Mouse (Mus musculus) hindbrain, postnatal 0 days (tissue): ENCODE results near the gene Nav3. TPM values are rescaled to one million over a fixed set of nuclear protein-coding genes. Genes with fewer than 3 reads are reported as not detected.
A peak's percentile ranks its signal among the peaks of the same experiment; 100 is the strongest.

Source experiments
- ATAC-seq: fragments of 200-750 bp; cut with Nextera tagmentation; 2 replicates; pipeline ENCODE4 v1.8.0; 2017; ENCODE audit warnings: mild to moderate bottlenecking, moderate TSS enrichment, moderate library complexity
- DNase-seq: peaks from one replicate; pipeline ENCODE4 v3.0.0-alpha.2; 2015; ENCODE audit warnings: low spot score
- H3K27ac ChIP-seq: fragments of 300-500 bp; sonication (generic); 2 replicates; pipeline ENCODE4 v1.5.1; 2014; ENCODE audit warnings: mild to moderate bottlenecking
- H3K27me3 ChIP-seq: fragments of 300-500 bp; sonication (generic); 2 replicates; pipeline ENCODE4 v1.6.1; 2014; ENCODE audit warnings: low read length, mixed read lengths; ENCODE audit not compliant: insufficient read depth
- H3K36me3 ChIP-seq: fragments of 300-500 bp; sonication (generic); 2 replicates; pipeline ENCODE4 v1.6.1; 2014; ENCODE audit warnings: low read length, mixed read lengths; ENCODE audit not compliant: insufficient read depth
- H3K4me1 ChIP-seq: fragments of 300-500 bp; sonication (generic); 2 replicates; pipeline ENCODE4 v1.6.1; 2014; ENCODE audit warnings: antibody characterized with exemption, low read length, mixed read lengths; ENCODE audit not compliant: insufficient read depth
- H3K4me2 ChIP-seq: fragments of 300-500 bp; sonication (generic); 2 replicates; pipeline ENCODE4 v1.6.1; 2014; ENCODE audit warnings: low read depth, mild to moderate bottlenecking, low read length, moderate library complexity, mixed read lengths
- H3K4me3 ChIP-seq: fragments of 300-500 bp; sonication (generic); 2 replicates; pipeline ENCODE4 v1.5.1; 2014; ENCODE audit warnings: low read length
- H3K9ac ChIP-seq: fragments of 300-500 bp; sonication (generic); replicated peaks from 2 replicates; pipeline ENCODE4 v1.6.1; 2014; ENCODE audit warnings: mild to moderate bottlenecking, low read length, moderate library complexity, mixed read lengths
- H3K9me3 ChIP-seq: fragments of 300-500 bp; sonication (generic); 2 replicates; pipeline ENCODE4 v1.6.1; 2016; ENCODE audit warnings: low read length, mixed read lengths
- CTCF ChIP-seq: IDR thresholded peaks from 2 replicates; pipeline ENCODE4 v1.5.1; 2016; ENCODE audit warnings: antibody characterized with exemption, control low read depth, low read depth
- whole genome bisulfite sequencing: fragments of 180-500 bp; shearing (Covaris S2); extraction: QIAGEN DNeasy Blood & Tissue Kit; methylation state at CpG from one replicate; pipeline ENCODE4 v1.1.7; 2014; 5-methylcytosine and 5-hydroxymethylcytosine counted together
- polyA plus RNA-seq: library from polyadenylated mRNA; unstranded; fragments of >200 nt; fragmentation: Nextera tagmentation; extraction: Ambion mirVana; gene quantifications from 2 replicates; pipeline ENCODE4 v1.2.1, GENCODE M21; 2015
- total RNA-seq: library from RNA; depleted of rRNA; stranded (reverse); fragments of >200 nt; gene quantifications from 2 replicates; pipeline ENCODE4 v1.2.3, GENCODE M21; 2014

Nav3 gene
- total and polyA plus RNA-seq, 2 experiments from 2014 or later = 18.2 to 98.1 TPM

DNA sequence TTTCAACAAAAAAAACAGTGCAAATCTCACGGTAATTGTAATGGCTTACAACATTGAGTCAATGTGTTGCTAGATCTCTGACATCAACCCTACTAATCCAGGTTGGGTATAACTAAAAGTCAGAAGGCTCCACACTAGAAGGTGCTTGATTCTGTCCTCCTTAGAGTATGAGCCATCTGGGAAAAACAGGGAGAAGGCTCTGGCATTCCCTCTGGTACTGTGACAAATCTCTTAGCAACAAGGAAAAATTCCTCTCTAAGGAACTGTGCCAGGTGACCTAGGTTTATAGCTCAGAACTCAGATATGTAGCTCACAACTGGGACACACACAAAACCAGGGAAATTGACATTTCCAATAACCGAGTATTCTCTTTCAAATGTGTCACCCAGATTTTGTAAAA is 597.4 kb downstream of the Nav3 start:
- Histone ChIP-seq H3K9ac (no peak overlapping the region), H3K27me3 (no peaks in the 10 kb centered on the region), H3K4me3 (no peak overlapping the region), H3K9me3 (no peaks in the 10 kb centered on the region), H3K27ac (no peak overlapping the region), H3K36me3 (no peaks in the 10 kb centered on the region), H3K4me1 (no peaks in the 10 kb centered on the region), H3K4me2 (no peak overlapping the region)
- ATAC-seq (no peak), DNase-seq (no peak)
- WGBS = 80% methylated on average over 2 of the region's 2 CpGs
- no peak for TF ChIP-seq CTCF

DNA sequence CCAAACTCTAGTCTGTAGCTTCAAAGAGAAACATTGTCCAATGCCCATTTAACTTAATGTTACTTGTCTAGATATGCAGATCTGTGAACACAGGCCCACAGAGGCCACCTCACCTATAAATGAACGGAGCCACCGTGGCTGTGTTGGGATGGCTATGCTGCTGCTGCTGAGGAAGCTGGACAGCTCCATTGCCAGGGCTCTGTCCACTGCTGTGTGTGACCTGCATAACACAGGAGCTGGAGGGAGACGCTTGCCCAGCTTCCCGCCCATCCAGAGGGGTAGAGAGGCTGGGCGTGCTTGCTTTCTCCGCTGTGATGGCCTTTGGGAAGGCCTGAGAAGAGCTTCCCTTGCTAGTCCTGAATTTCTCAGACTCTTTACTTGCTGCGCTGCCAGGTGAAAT is 603.6 kb downstream of the Nav3 start:
- DNase-seq = no peak
- no peaks in the 10 kb centered on the region for H3K4me1 ChIP-seq
- H3K27me3 ChIP-seq = no peaks in the 10 kb centered on the region
- no peak overlapping the region for H3K27ac ChIP-seq
- no peak for TF ChIP-seq CTCF
- WGBS = 52% methylated on average over 7 of the region's 7 CpGs
- no peak overlapping the region for H3K9ac ChIP-seq
- H3K9me3 ChIP-seq = no peaks in the 10 kb centered on the region
- no peak overlapping the region for H3K4me3 ChIP-seq
- H3K36me3 ChIP-seq = no peaks in the 10 kb centered on the region
- no peak overlapping the region for H3K4me2 ChIP-seq
- peak; percentile 58; the same call in 1 of the 2 replicates for ATAC-seq

DNA sequence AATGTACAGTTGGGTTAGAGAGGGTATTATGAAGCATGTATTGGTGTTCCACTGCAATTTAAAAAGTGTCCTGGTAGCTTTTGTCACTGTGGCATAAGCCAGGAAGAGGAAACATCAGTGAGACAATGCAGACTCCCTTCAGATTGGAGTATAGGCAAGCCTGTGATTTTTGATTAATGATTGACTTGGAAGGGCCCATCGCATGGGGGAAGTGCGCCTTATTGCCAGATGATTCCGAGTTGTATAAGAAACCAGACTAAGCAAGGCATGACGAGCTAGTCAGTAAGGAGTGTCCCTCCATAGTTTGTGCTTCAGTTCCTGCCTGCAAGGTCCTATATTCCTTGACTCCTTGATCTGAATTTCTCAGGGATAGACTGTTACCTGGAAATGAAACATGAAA is 608.4 kb downstream of the Nav3 start:
- H3K4me3 ChIP-seq = no peak overlapping the region
- 79% methylated on average over 4 of the region's 4 CpGs for WGBS
- TF ChIP-seq CTCF = no peak
- H3K27me3 ChIP-seq = no peaks in the 10 kb centered on the region
- no peak overlapping the region for H3K4me2 ChIP-seq
- H3K27ac ChIP-seq = no peak overlapping the region
- H3K4me1 ChIP-seq = 0 out of 2 replicates have a peak, but pooled peaks cover 4% of the 10 kb centered on the region
- no peak for DNase-seq
- no peak overlapping the region for H3K9ac ChIP-seq
- H3K9me3 ChIP-seq = no peaks in the 10 kb centered on the region
- no peaks in the 10 kb centered on the region for H3K36me3 ChIP-seq
- no peak for ATAC-seq

GRCm38 (mm10) chr10:109843661-109844060 is 612.3 kb downstream of the Nav3 start:
- H3K4me3 ChIP-seq = no peak overlapping the region
- no peaks in the 10 kb centered on the region for H3K36me3 ChIP-seq
- no peak overlapping the region for H3K9ac ChIP-seq
- H3K4me2 ChIP-seq = no peak overlapping the region
- no peaks in the 10 kb centered on the region for H3K27me3 ChIP-seq
- H3K4me1 ChIP-seq = 0 out of 2 replicates have a peak, but pooled peaks cover 6% of the 10 kb centered on the region
- DNase-seq = peak; percentile 43
- no peak for TF ChIP-seq CTCF
- ATAC-seq = no peak
- no peak overlapping the region for H3K27ac ChIP-seq
- no peaks in the 10 kb centered on the region for H3K9me3 ChIP-seq
- 57% methylated on average over 4 of the region's 4 CpGs for WGBS

DNA sequence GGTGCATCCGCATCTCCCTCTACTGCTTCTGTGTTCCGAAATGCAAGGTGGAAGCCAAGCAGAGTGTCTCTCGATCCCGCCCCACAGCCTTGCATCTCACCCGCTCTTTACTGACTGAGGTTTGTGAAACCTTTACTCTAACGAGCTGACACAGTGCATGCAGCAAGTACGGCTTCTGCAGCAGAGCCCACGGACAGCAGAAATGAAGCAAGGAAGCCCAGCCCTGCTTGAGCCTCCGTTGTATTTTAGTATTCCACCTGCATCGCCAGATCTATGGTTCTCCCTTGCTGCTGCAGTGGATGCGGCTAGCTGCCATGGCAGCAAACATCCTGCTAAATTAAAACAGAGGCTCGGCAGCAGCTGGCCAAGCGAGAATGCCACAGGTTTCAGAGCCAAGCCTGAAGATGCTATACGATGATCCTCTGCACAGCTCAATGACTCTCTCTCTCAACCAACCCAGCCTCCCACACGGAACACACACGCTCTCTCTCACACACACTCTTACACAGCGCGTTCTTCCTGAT is 623.2 kb downstream of the Nav3 start:
- no peak for TF ChIP-seq CTCF
- Histone ChIP-seq H3K4me3 (peak overlapping the region; percentile 43), H3K36me3 (no peaks in the 10 kb centered on the region), H3K9me3 (no peaks in the 10 kb centered on the region), H3K27me3 (no peaks in the 10 kb centered on the region), H3K9ac (peak overlapping the region; percentile 53), H3K27ac (peak overlapping the region; percentile 80), H3K4me2 (peak overlapping the region; percentile 62), H3K4me1 (no peaks in the 10 kb centered on the region; the same call in 1 of the 2 replicates)
- ATAC-seq (peak; percentile 92), DNase-seq (peak; percentile 78)
- WGBS = 7% methylated on average over 18 of the region's 18 CpGs

DNA sequence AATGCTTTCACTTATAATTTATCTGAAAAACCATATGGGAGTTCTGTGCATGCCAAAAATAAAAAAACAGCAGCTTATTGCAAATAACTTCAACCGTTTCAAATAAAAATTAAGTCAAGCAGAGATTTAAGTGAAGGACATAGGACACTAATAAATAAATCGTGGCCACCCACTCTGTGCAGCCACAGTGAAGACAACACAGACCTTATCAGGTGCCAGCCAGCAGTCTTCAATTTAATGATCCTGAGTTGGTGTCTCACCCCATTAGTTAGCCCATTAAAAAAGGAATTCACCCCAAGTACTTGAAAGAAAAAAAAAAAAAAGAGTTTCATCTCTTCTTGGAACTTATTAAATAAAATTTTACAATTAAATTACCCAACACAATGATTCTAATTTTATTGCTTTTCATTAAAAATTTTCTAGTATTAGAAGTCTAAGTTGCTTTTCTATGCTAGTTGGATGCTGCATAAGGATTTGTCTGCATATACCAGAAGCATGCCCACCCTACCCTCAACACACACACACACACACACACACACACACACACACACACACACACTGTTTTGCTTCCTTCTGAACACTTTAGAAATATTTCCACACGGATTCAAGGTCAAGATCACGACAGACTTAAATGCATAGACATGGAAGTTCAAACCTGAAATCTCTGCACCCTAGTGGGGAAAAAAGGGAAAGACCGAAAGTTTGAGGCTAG is 649.1 kb downstream of the Nav3 start:
- Histone ChIP-seq H3K4me3 (no peak overlapping the region), H3K36me3 (no peaks in the 10 kb centered on the region), H3K9me3 (no peaks in the 10 kb centered on the region), H3K27me3 (no peaks in the 10 kb centered on the region), H3K9ac (no peak overlapping the region), H3K4me2 (no peak overlapping the region), H3K27ac (no peak overlapping the region), H3K4me1 (no peaks in the 10 kb centered on the region)
- DNase-seq (no peak), ATAC-seq (no peak)
- 77% methylated on average over 5 of the region's 5 CpGs for WGBS
- TF ChIP-seq CTCF = 0 out of 2 replicates have a peak, but pooled peaks have one; percentile 3

- no peak overlapping the region for H3K9ac ChIP-seq
- DNase-seq = peak; percentile 13
- no peak overlapping the region for H3K4me2 ChIP-seq
- no peak overlapping the region for H3K4me3 ChIP-seq
- H3K4me1 ChIP-seq = no peaks in the 10 kb centered on the region
- no peaks in the 10 kb centered on the region for H3K36me3 ChIP-seq
- TF ChIP-seq CTCF = no peak
- no peaks in the 10 kb centered on the region for H3K9me3 ChIP-seq
- no peak overlapping the region for H3K27ac ChIP-seq
- ATAC-seq = no peak
- H3K27me3 ChIP-seq = no peaks in the 10 kb centered on the region
These were observed 652.6 kb downstream of the Nav3 start for GRCm38 (mm10) chr10:109803441-109803840.
